Mouse (Mus musculus) liver, postnatal 0 days (tissue): ENCODE measurements at regions not wholly inside any gene's neighbourhood (a gene's known extent, or its start where the extent isn't known, plus 50 kb on each side); places are given as distances from the start of the nearest gene placed in this dataset.

Source experiments
- CTCF ChIP-seq: sonication (generic); IDR thresholded peaks from 2 replicates; pipeline ENCODE4 v1.5.1; 2016; ENCODE audit warnings: antibody characterized with exemption, low read depth
- EP300 ChIP-seq: IDR thresholded peaks from 2 replicates; pipeline ENCODE4 v1.6.1; 2016; ENCODE audit warnings: antibody characterized with exemption, low read depth, mild to moderate bottlenecking

DNA sequence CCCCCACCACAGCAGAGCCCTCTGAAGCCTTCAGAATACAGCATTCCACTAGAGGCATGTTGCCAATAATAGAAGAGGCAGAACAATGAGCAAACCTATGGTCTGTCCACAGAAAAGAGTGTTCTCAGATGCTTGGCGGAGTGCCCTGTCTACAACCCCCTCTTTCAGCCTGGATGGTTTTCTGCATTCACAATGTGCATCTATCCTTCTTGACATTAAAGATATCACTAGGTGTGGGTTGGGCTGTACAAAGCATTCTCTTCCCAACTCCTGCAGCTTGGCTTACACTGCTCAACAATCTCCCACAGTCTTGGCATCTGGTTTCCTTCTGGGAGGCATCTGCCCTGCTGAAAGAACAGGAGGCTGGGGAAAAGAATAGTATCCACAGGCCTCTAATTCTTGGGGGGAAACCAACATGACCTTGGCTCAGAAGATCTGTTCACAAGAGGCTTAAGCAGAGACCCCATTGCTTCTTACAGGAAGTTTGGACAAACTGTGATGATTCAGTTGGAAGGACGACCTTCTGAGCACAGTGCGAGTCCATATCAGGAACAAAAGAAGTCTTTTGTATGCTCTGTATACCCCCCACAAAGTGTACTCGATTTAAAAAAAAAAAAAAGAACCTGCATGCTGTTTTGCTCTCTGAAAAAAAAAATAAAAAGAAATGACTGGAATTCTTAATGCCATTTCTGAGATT, 296.9 kb upstream of the Frg1 start:
- TF ChIP-seq CTCF (no peak), EP300 (no peak)
